ENCODE assay signal across 24 mouse cellular contexts in the genomic region with DNA sequence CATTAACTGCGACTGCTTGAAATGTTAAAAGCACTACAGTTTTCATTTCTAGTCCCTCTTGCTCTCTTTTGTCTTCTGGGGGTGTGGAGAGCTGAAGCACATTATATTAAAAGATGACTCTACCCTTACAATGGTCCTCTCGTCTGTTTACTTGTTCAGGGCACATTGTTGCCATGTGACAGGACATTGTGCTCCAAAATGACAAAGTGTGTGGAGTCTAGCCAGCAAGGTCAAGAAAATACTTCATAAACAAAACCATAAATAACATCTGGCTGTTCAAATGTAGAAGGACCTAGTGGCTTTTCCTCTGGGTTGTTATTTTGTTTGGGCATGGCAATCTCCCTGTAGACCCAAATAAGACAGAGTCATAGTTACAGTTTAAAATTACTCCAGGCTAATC.
DNase-seq lines count a peak whose midpoint lies in the region; ATAC-seq and TF ChIP-seq lines count a peak whose summit lies in the region.
"Had no signal": no experiment of that assay in that cellular context is flagged by ENCODE, and none has a peak within 500 bp of the region (broad histone marks: within the 10 kb centered on the region; RNA-seq: fewer than 3 reads in every experiment).

No protein-coding gene starts in this region.

- no peak for TF ChIP-seq CTCF in intestine, postnatal 0 days (IDR thresholded peaks at IDR 0.05; ENCODE audit: low read depth)

- H3K27ac ChIP-seq in kidney, embryonic 14.5 days (ENCODE audit: low read depth, low read length), result no peak overlapping the region
- H3K27ac ChIP-seq in intestine, postnatal 0 days (ENCODE audit: low read depth, low read length), result no peak overlapping the region
- H3K27ac ChIP-seq in intestine, embryonic 16.5 days (ENCODE audit: low read length), result no peak overlapping the region
- H3K27ac ChIP-seq: forebrain, embryonic 10.5 days; hindbrain, embryonic 10.5 days; intestine, embryonic 15.5 days; limb, embryonic 12.5 days; neural tube, embryonic 15.5 days; stomach, embryonic 15.5 days had no signal

- no peaks in the 10 kb centered on the region for H3K4me1 ChIP-seq in kidney, embryonic 14.5 days (ENCODE audit: control insufficient read depth, insufficient read depth, low read length)
- no peaks in the 10 kb centered on the region for H3K4me1 ChIP-seq in intestine, postnatal 0 days (replicated peaks; ENCODE audit: control insufficient read depth, insufficient read depth, low read length)
- 0 out of 2 replicates have a peak, but pooled peaks cover 3% of the 10 kb centered on the region for H3K4me1 ChIP-seq in intestine, embryonic 16.5 days (ENCODE audit: control insufficient read depth, insufficient read depth, low read length)
- H3K4me1 ChIP-seq: forebrain, embryonic 10.5 days; hindbrain, embryonic 10.5 days; intestine, embryonic 15.5 days; limb, embryonic 12.5 days; neural tube, embryonic 15.5 days; stomach, embryonic 15.5 days had no signal

- no peak for ATAC-seq in kidney, embryonic 14.5 days (ENCODE audit: low FRiP score, low TSS enrichment)
- no peak for ATAC-seq in intestine, postnatal 0 days
- ATAC-seq in intestine, embryonic 16.5 days, result no peak
- ATAC-seq: forebrain, embryonic 16.5 days; hindbrain, embryonic 16.5 days; intestine, embryonic 15.5 days; liver, postnatal 0 days had no signal

- no peaks in the 10 kb centered on the region for H3K9me3 ChIP-seq in kidney, embryonic 14.5 days (ENCODE audit: control insufficient read depth, low read length)
- H3K9me3 ChIP-seq in intestine, postnatal 0 days (ENCODE audit: control insufficient read depth), result no peaks in the 10 kb centered on the region
- H3K9me3 ChIP-seq in intestine, embryonic 16.5 days (ENCODE audit: control insufficient read depth, low read length), result no peaks in the 10 kb centered on the region
- H3K9me3 ChIP-seq: forebrain, embryonic 10.5 days; hindbrain, embryonic 10.5 days; intestine, embryonic 15.5 days; neural tube, embryonic 15.5 days; stomach, embryonic 15.5 days had no signal

- no peaks in the 10 kb centered on the region for H3K27me3 ChIP-seq in kidney, embryonic 14.5 days (ENCODE audit: control insufficient read depth, insufficient read depth, low read length)
- H3K27me3 ChIP-seq in intestine, postnatal 0 days (replicated peaks; ENCODE audit: control insufficient read depth, insufficient read depth, low read length), result no peaks in the 10 kb centered on the region
- H3K27me3 ChIP-seq in intestine, embryonic 16.5 days (replicated peaks; ENCODE audit: control insufficient read depth, insufficient read depth, low read length), result no peaks in the 10 kb centered on the region
- H3K27me3 ChIP-seq: intestine, embryonic 15.5 days; limb, embryonic 12.5 days; neural tube, embryonic 15.5 days; stomach, embryonic 15.5 days had no signal

- no peaks in the 10 kb centered on the region for H3K36me3 ChIP-seq in kidney, embryonic 14.5 days (ENCODE audit: control insufficient read depth, insufficient read depth, low read length)
- no peaks in the 10 kb centered on the region for H3K36me3 ChIP-seq in intestine, postnatal 0 days (ENCODE audit: control insufficient read depth, insufficient read depth)
- no peaks in the 10 kb centered on the region for H3K36me3 ChIP-seq in intestine, embryonic 16.5 days (ENCODE audit: control insufficient read depth, insufficient read depth, low read length)
- H3K36me3 ChIP-seq: forebrain, embryonic 10.5 days; hindbrain, embryonic 10.5 days; intestine, embryonic 15.5 days; limb, embryonic 12.5 days; neural tube, embryonic 15.5 days; stomach, embryonic 15.5 days had no signal

- H3K9ac ChIP-seq in kidney, embryonic 14.5 days (ENCODE audit: low read depth, low read length), result no peak overlapping the region
- no peak overlapping the region for H3K9ac ChIP-seq in intestine, postnatal 0 days (ENCODE audit: low read depth, low read length)
- H3K9ac ChIP-seq in intestine, embryonic 16.5 days (ENCODE audit: low read depth, low read length), result no peak overlapping the region
- H3K9ac ChIP-seq: intestine, embryonic 15.5 days; limb, embryonic 12.5 days; liver, postnatal 0 days; neural tube, embryonic 15.5 days; stomach, embryonic 15.5 days had no signal

- 73% methylated on average over 2 of the region's 2 CpGs for WGBS in kidney, embryonic 14.5 days
- 73% methylated on average over 2 of the region's 2 CpGs for WGBS in intestine, postnatal 0 days
- WGBS in intestine, embryonic 16.5 days, result 75% methylated on average over 2 of the region's 2 CpGs

- H3K4me3 ChIP-seq in kidney, embryonic 14.5 days (ENCODE audit: low read length), result no peak overlapping the region
- no peak overlapping the region for H3K4me3 ChIP-seq in intestine, postnatal 0 days (ENCODE audit: low read depth, low read length)
- H3K4me3 ChIP-seq in intestine, embryonic 16.5 days (ENCODE audit: low read length), result no peak overlapping the region
- H3K4me3 ChIP-seq: forebrain, embryonic 10.5 days; hindbrain, embryonic 10.5 days; intestine, embryonic 15.5 days; limb, embryonic 12.5 days; neural tube, embryonic 15.5 days; stomach, embryonic 15.5 days had no signal

- peak; percentile 50 for DNase-seq in kidney, adult 11 months
- peak; percentile 55 for DNase-seq in adipocyte (ENCODE audit: low spot score)
- peak; percentile 55 for DNase-seq in kidney, postnatal 14 days
- DNase-seq in lung, postnatal 14 days, result peak; percentile 23
- DNase-seq: cerebellum, adult 9-11 months; gastrocnemius, postnatal 10 days; layer of hippocampus, postnatal 36 days; liver, postnatal 0 days; right cerebral cortex, adult 18-20 months; thymus, postnatal 25 days had no signal

- no peak overlapping the region for H3K4me2 ChIP-seq in kidney, embryonic 14.5 days (replicated peaks; ENCODE audit: low read depth, low read length)
- no peak overlapping the region for H3K4me2 ChIP-seq in intestine, postnatal 0 days (replicated peaks; ENCODE audit: low read depth)
- H3K4me2 ChIP-seq in intestine, embryonic 16.5 days (ENCODE audit: low read depth, low read length), result no peak overlapping the region
- H3K4me2 ChIP-seq: heart, embryonic 11.5 days; intestine, embryonic 15.5 days; limb, embryonic 12.5 days; liver, embryonic 11.5 days; midbrain, embryonic 11.5 days; neural tube, embryonic 15.5 days; stomach, embryonic 15.5 days had no signal
